Mouse (Mus musculus) heart, embryonic 12.5 days (tissue): ENCODE results near the gene Grm5. TPM values are rescaled to one million over a fixed set of nuclear protein-coding genes. Genes with fewer than 3 reads are reported as not detected.
A peak's percentile ranks its signal among the peaks of the same experiment; 100 is the strongest.

ENCODE experiments used
- ATAC-seq: fragments of 200-750 bp; cut with Nextera tagmentation; 2 replicates; pipeline ENCODE4 v1.8.0; 2017; ENCODE audit warnings: moderate TSS enrichment, moderate library complexity; ENCODE audit not compliant: insufficient number of reproducible peaks, low FRiP score
- H3K27ac ChIP-seq: fragments of 300-500 bp; sonication (generic); 2 replicates; pipeline ENCODE4 v1.5.1; 2016; ENCODE audit warnings: mild to moderate bottlenecking, moderate library complexity; ENCODE audit not compliant: poor library complexity, severe bottlenecking
- H3K27me3 ChIP-seq: fragments of 300-500 bp; sonication (generic); replicated peaks from 2 replicates; pipeline ENCODE4 v1.6.1; 2016; ENCODE audit warnings: mild to moderate bottlenecking, moderate library complexity
- H3K36me3 ChIP-seq: fragments of 300-500 bp; sonication (generic); 2 replicates; pipeline ENCODE4 v1.6.1; 2016; ENCODE audit warnings: mild to moderate bottlenecking, moderate library complexity
- H3K4me1 ChIP-seq: fragments of 300-500 bp; sonication (generic); replicated peaks from 2 replicates; pipeline ENCODE4 v1.6.1; 2016; ENCODE audit warnings: mild to moderate bottlenecking
- H3K4me2 ChIP-seq: fragments of 300-500 bp; sonication (generic); 2 replicates; pipeline ENCODE4 v1.6.1; 2016; ENCODE audit warnings: mild to moderate bottlenecking, moderate library complexity
- H3K4me3 ChIP-seq: fragments of 300-500 bp; sonication (generic); 2 replicates; pipeline ENCODE4 v1.5.1; 2016; ENCODE audit warnings: mild to moderate bottlenecking
- H3K9ac ChIP-seq: fragments of 300-500 bp; sonication (generic); 2 replicates; pipeline ENCODE4 v1.6.1; 2016; ENCODE audit warnings: mild to moderate bottlenecking, moderate library complexity
- H3K9me3 ChIP-seq: fragments of 300-500 bp; sonication (generic); replicated peaks from 2 replicates; pipeline ENCODE4 v1.6.1; 2016; ENCODE audit warnings: mild to moderate bottlenecking, moderate library complexity
- WGBS: fragments of 180-500 bp; shearing (Covaris S2); methylation state at CpG from one replicate; pipeline ENCODE4 v1.1.7; 2016; 5-methylcytosine and 5-hydroxymethylcytosine counted together
- polyA plus RNA-seq: library from polyadenylated mRNA; unstranded; fragments of >200 nt; fragmentation: Nextera tagmentation; extraction: Ambion mirVana; gene quantifications from 2 replicates; pipeline ENCODE4 v1.2.1, GENCODE M21; 2016

The Grm5 gene
- polyA plus RNA-seq, 1 experiment from 2014 or later, result not detected

GRCm38 (mm10) chr7:88056438-88056837, 472.5 kb downstream of the Grm5 start:
- Histone ChIP-seq H3K27me3 (no peaks in the 10 kb centered on the region), H3K4me1 (no peaks in the 10 kb centered on the region), H3K27ac (no peak overlapping the region), H3K36me3 (no peaks in the 10 kb centered on the region), H3K9me3 (no peaks in the 10 kb centered on the region), H3K4me2 (no peak overlapping the region), H3K9ac (no peak overlapping the region), H3K4me3 (no peak overlapping the region)
- whole genome bisulfite sequencing, result 40% methylated on average over 2 of the region's 2 CpGs
- ATAC-seq, result no peak

GRCm38 (mm10) chr7:88091115-88091514, 507.1 kb downstream of the Grm5 start:
- H3K4me2 ChIP-seq, result no peak overlapping the region
- no peak for ATAC-seq
- no peak overlapping the region for H3K27ac ChIP-seq
- H3K4me3 ChIP-seq, result no peak overlapping the region
- no peaks in the 10 kb centered on the region for H3K27me3 ChIP-seq
- H3K9me3 ChIP-seq, result peaks cover 12% of the 10 kb centered on the region
- H3K36me3 ChIP-seq, result no peaks in the 10 kb centered on the region
- no peaks in the 10 kb centered on the region for H3K4me1 ChIP-seq
- no peak overlapping the region for H3K9ac ChIP-seq

GRCm38 (mm10) chr7:88096536-88097107, 512.7 kb downstream of the Grm5 start:
- Histone ChIP-seq H3K9ac (no peak overlapping the region), H3K36me3 (no peaks in the 10 kb centered on the region), H3K27me3 (no peaks in the 10 kb centered on the region), H3K27ac (no peak overlapping the region), H3K4me3 (no peak overlapping the region), H3K4me1 (no peaks in the 10 kb centered on the region), H3K4me2 (no peak overlapping the region), H3K9me3 (no peaks in the 10 kb centered on the region)
- ATAC-seq, result no peak
- WGBS, result 31% methylated on average over 1 of the region's 1 CpGs

GRCm38 (mm10) chr7:88097715-88098114, 513.7 kb downstream of the Grm5 start:
- H3K4me3 ChIP-seq, result no peak overlapping the region
- no peaks in the 10 kb centered on the region for H3K4me1 ChIP-seq
- WGBS, result 6% methylated on average over 1 of the region's 1 CpGs
- H3K27me3 ChIP-seq, result no peaks in the 10 kb centered on the region
- H3K4me2 ChIP-seq, result no peak overlapping the region
- H3K36me3 ChIP-seq, result no peaks in the 10 kb centered on the region
- H3K9me3 ChIP-seq, result no peaks in the 10 kb centered on the region
- no peak for ATAC-seq
- no peak overlapping the region for H3K9ac ChIP-seq
- H3K27ac ChIP-seq, result no peak overlapping the region

- Histone ChIP-seq H3K4me1 (no peaks in the 10 kb centered on the region), H3K27me3 (no peaks in the 10 kb centered on the region), H3K9me3 (no peaks in the 10 kb centered on the region), H3K36me3 (no peaks in the 10 kb centered on the region), H3K4me3 (no peak overlapping the region), H3K4me2 (no peak overlapping the region), H3K9ac (no peak overlapping the region), H3K27ac (no peak overlapping the region)
- no peak for ATAC-seq
- WGBS, result 74% methylated on average over 6 of the region's 6 CpGs
These were observed 532.9 kb downstream of the Grm5 start for GRCm38 (mm10) chr7:88116724-88117409.

- no peaks in the 10 kb centered on the region for H3K36me3 ChIP-seq
- no peak for ATAC-seq
- H3K9ac ChIP-seq, result no peak overlapping the region
- 77% methylated on average over 8 of the region's 8 CpGs for WGBS
- H3K27ac ChIP-seq, result no peak overlapping the region
- no peak overlapping the region for H3K4me2 ChIP-seq
- H3K27me3 ChIP-seq, result peaks cover 18% of the 10 kb centered on the region
- no peaks in the 10 kb centered on the region for H3K9me3 ChIP-seq
- no peak overlapping the region for H3K4me3 ChIP-seq
- H3K4me1 ChIP-seq, result peaks cover 4% of the 10 kb centered on the region; the same call in 1 of the 2 replicates
These were observed 544.3 kb downstream of the Grm5 start for GRCm38 (mm10) chr7:88128080-88128848.

GRCm38 (mm10) chr7:88129536-88130487, 545.8 kb downstream of the Grm5 start:
- Histone ChIP-seq H3K4me2 (peak overlapping the region; percentile 75), H3K4me1 (peaks cover 4% of the 10 kb centered on the region; the same call in 1 of the 2 replicates), H3K9ac (peak overlapping the region; percentile 13; the same call in 1 of the 2 replicates), H3K27me3 (peaks cover 18% of the 10 kb centered on the region), H3K9me3 (no peaks in the 10 kb centered on the region), H3K36me3 (no peaks in the 10 kb centered on the region), H3K27ac (no peak overlapping the region), H3K4me3 (peak overlapping the region; percentile 42)
- 0 out of 2 replicates have a peak, but pooled peaks have one; percentile 15 for ATAC-seq
- 10% methylated on average over 41 of the region's 41 CpGs for WGBS

- no peaks in the 10 kb centered on the region for H3K36me3 ChIP-seq
- no peak overlapping the region for H3K27ac ChIP-seq
- WGBS, result 22% methylated on average over 22 of the region's 22 CpGs
- H3K4me1 ChIP-seq, result peaks cover 4% of the 10 kb centered on the region; the same call in 1 of the 2 replicates
- H3K9ac ChIP-seq, result no peak overlapping the region
- peak overlapping the region; percentile 42 for H3K4me3 ChIP-seq
- H3K4me2 ChIP-seq, result peak overlapping the region; percentile 75
- H3K9me3 ChIP-seq, result no peaks in the 10 kb centered on the region
- ATAC-seq, result 0 out of 2 replicates have a peak, but pooled peaks have one; percentile 22
- peaks cover 18% of the 10 kb centered on the region for H3K27me3 ChIP-seq
These were observed 546.5 kb downstream of the Grm5 start for GRCm38 (mm10) chr7:88130488-88130849.

- ATAC-seq, result no peak
- no peak overlapping the region for H3K27ac ChIP-seq
- no peaks in the 10 kb centered on the region for H3K36me3 ChIP-seq
- no peak overlapping the region for H3K9ac ChIP-seq
- no peaks in the 10 kb centered on the region for H3K4me1 ChIP-seq
- no peak overlapping the region for H3K4me2 ChIP-seq
- H3K4me3 ChIP-seq, result no peak overlapping the region
- no peaks in the 10 kb centered on the region for H3K27me3 ChIP-seq
- WGBS, result 72% methylated on average over 1 of the region's 1 CpGs
- no peaks in the 10 kb centered on the region for H3K9me3 ChIP-seq
These were observed 575.7 kb downstream of the Grm5 start for GRCm38 (mm10) chr7:88159542-88160241.

- Histone ChIP-seq H3K9me3 (no peaks in the 10 kb centered on the region), H3K4me1 (no peaks in the 10 kb centered on the region), H3K36me3 (no peaks in the 10 kb centered on the region), H3K4me2 (no peak overlapping the region), H3K27ac (no peak overlapping the region), H3K9ac (no peak overlapping the region), H3K4me3 (no peak overlapping the region), H3K27me3 (no peaks in the 10 kb centered on the region)
- WGBS, result 79% methylated on average over 2 of the region's 2 CpGs
- no peak for ATAC-seq
These were observed 577.6 kb downstream of the Grm5 start for GRCm38 (mm10) chr7:88161586-88161985.
